Comparison of ENCODE assay signal across 8 mouse cellular contexts in the genomic region with DNA sequence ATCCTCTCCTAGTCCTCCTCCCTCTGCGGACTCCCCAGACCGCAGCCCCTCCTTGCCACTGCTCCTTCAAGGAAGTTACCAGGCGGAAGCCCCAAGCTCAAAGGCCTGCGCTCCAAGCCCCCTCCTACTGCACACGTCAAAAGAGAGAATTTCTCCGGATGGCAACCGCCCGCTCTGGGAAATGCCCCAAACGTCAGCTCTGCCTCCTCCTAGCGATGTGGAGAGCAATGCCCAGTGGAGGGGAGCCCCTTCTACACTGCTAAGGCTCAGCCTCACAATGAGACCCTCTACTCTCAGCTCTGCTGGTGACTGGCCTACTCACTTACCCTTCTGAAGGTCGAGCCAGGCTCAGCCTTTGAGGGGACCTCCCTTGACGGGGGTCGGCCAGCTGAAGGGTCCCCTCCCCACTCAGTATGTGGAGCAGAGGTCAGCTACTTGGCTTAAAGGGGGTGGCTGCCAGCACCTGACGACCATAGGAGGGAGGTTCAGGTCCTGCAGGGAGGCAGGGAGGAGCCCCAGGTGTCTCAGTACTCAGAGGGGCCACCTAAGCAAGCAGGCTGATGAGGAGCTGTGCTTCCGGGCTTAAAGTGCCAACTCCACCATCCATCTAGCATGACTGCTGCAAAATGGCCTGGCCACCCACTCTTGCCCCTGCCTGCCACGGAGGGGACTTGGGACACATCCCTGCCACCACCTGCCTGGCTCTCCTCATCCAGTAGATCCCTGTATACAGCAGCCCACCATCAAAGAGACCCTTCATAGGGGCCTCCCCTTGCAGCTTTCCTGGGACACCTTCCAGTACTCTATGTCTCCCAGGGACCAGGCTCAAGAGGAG.
DNase-seq lines count a peak whose midpoint lies in the region; ATAC-seq lines count a peak whose summit lies in the region.

No protein-coding gene starts in this region.

- no peak overlapping the region for H3K9ac ChIP-seq in kidney, embryonic 14.5 days (ENCODE audit: low read depth, low read length)
- H3K9ac ChIP-seq in intestine, embryonic 15.5 days, result no peak overlapping the region
- H3K9ac ChIP-seq in neural tube, embryonic 13.5 days, result peak overlapping the region; percentile 90

- peaks cover 38% of the 10 kb centered on the region for H3K27me3 ChIP-seq in kidney, embryonic 14.5 days (ENCODE audit: control insufficient read depth, insufficient read depth, low read length)
- peaks cover 57% of the 10 kb centered on the region for H3K27me3 ChIP-seq in intestine, embryonic 15.5 days (replicated peaks)
- peaks cover 15% of the 10 kb centered on the region for H3K27me3 ChIP-seq in neural tube, embryonic 13.5 days

- no peak for DNase-seq in kidney, postnatal 25 days
- peak; percentile 65 to 70 for DNase-seq in cerebellum, postnatal 14 days
- DNase-seq in thymus, adult 18-20 months, result no peak
- DNase-seq in heart, postnatal 14 days, result no peak
- DNase-seq in embryo, embryonic 9.5 days (ENCODE audit: extremely low spot score), result no peak

- H3K27ac ChIP-seq in kidney, embryonic 14.5 days (ENCODE audit: low read depth, low read length), result no peak overlapping the region
- H3K27ac ChIP-seq in intestine, embryonic 15.5 days, result no peak overlapping the region
- peak overlapping the region; percentile 89 for H3K27ac ChIP-seq in neural tube, embryonic 13.5 days (replicated peaks)

- no peaks in the 10 kb centered on the region for H3K36me3 ChIP-seq in kidney, embryonic 14.5 days (ENCODE audit: control insufficient read depth, insufficient read depth, low read length)
- no peaks in the 10 kb centered on the region for H3K36me3 ChIP-seq in intestine, embryonic 15.5 days
- H3K36me3 ChIP-seq in neural tube, embryonic 13.5 days, result no peaks in the 10 kb centered on the region

- WGBS in kidney, embryonic 14.5 days, result 18% methylated on average over 16 of the region's 16 CpGs
- 21% methylated on average over 16 of the region's 16 CpGs for WGBS in intestine, embryonic 15.5 days
- 17% methylated on average over 16 of the region's 16 CpGs for WGBS in neural tube, embryonic 13.5 days

- H3K9me3 ChIP-seq in kidney, embryonic 14.5 days (ENCODE audit: control insufficient read depth, low read length), result no peaks in the 10 kb centered on the region
- no peaks in the 10 kb centered on the region for H3K9me3 ChIP-seq in intestine, embryonic 15.5 days
- H3K9me3 ChIP-seq in neural tube, embryonic 13.5 days, result no peaks in the 10 kb centered on the region

- intact Hi-C loops in heart, postnatal 14 days (cut with DNase I), result no loop called here

- no peak for ATAC-seq in kidney, embryonic 14.5 days (ENCODE audit: low FRiP score, low TSS enrichment)
- ATAC-seq in intestine, embryonic 15.5 days, result no peak
- peak; percentile 34 for ATAC-seq in neural tube, embryonic 13.5 days (ENCODE audit: low read depth)

- peak overlapping the region; percentile 39 for H3K4me3 ChIP-seq in kidney, embryonic 14.5 days (ENCODE audit: low read length)
- H3K4me3 ChIP-seq in intestine, embryonic 15.5 days (replicated peaks), result peak overlapping the region; percentile 37
- H3K4me3 ChIP-seq in neural tube, embryonic 13.5 days, result peak overlapping the region; percentile 68

- no peaks in the 10 kb centered on the region for H3K4me1 ChIP-seq in kidney, embryonic 14.5 days (ENCODE audit: control insufficient read depth, insufficient read depth, low read length)
- 0 out of 2 replicates have a peak, but pooled peaks cover 3% of the 10 kb centered on the region for H3K4me1 ChIP-seq in intestine, embryonic 15.5 days (replicated peaks)
- H3K4me1 ChIP-seq in neural tube, embryonic 13.5 days (replicated peaks), result peaks cover 55% of the 10 kb centered on the region

- H3K4me2 ChIP-seq in kidney, embryonic 14.5 days (replicated peaks; ENCODE audit: low read depth, low read length), result peak overlapping the region; percentile 65; the same call in 1 of the 2 replicates
- H3K4me2 ChIP-seq in intestine, embryonic 15.5 days (replicated peaks), result peak overlapping the region; percentile 71
- peak overlapping the region; percentile 84 for H3K4me2 ChIP-seq in neural tube, embryonic 13.5 days

Comparison
In these comparisons a context has a peak if more than half of its experiments do, and no peak if none do; other contexts are left out.
1. DNase-seq: peak in cerebellum, postnatal 14 days (2 of 2); none in kidney, postnatal 25 days (0 of 2), thymus, adult 18-20 months (0 of 2), heart, postnatal 14 days (0 of 2) and embryo, embryonic 9.5 days (single experiment).
2. Peak in every context shown above with its lines, with median percentiles within 50 percentile points of each other: H3K4me2 ChIP-seq and H3K4me3 ChIP-seq.